Mouse (Mus musculus) testis, adult 2 months (tissue): ENCODE results near the gene Insr.
"Not testable (repeated sequence)": the region's sequence is repeated elsewhere in the genome, so short reads cannot be mapped to it uniquely, and the experiment has no call there.

Source experiments
- CTCF ChIP-seq: fragments of 200-500 bp; IDR thresholded peaks from 2 replicates; pipeline ENCODE4 v1.5.1; 2012; ENCODE audit warnings: low read depth, mild to moderate bottlenecking, inconsistent platforms, low read length, moderate library complexity; ENCODE audit not compliant: control insufficient read depth, insufficient read depth, insufficient replicate concordance
- POLR2A ChIP-seq: fragments of 200-500 bp; IDR thresholded peaks from 2 replicates; pipeline ENCODE4 v1.6.1; 2012; ENCODE audit warnings: low read depth, mild to moderate bottlenecking, inconsistent platforms, low read length, moderate library complexity; ENCODE audit not compliant: control insufficient read depth

DNA sequence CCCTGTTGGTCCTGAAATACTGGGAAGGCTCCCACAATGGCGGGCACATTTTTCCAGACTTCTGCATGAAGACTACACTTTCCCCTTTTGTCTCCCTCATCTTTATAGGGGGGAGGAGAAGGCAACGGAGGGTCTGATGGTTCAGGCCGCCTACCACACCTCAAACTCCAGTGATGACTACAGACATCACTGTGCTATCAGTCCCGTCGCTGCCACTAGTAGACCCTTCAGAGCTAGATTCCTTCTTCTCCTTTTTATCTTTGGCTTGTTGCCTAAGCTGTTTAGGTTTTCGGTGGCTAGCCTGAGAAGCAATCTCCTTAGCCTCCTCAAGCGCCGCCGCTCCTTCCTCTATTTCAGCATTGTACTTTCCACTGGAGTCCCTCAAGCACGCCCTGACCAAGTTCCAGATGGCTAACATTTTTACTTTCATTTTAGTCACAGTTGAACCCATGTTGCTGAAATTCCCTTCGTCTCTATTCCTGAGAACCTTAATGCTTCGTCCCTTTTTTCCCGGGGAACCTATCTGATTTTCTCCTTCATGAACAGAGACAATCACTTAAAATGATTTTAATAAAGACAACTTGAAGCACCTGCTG, 28.9 kb upstream of the Insr start:
- not testable (repeated sequence) for TF ChIP-seq CTCF, POLR2A
